Mouse (Mus musculus) thymus, adult 2 months (tissue): ENCODE measurements around the gene Clec2d. TPM values are rescaled to one million over a fixed set of nuclear protein-coding genes. Genes with fewer than 3 reads are reported as not detected.
A peak's percentile ranks its signal among the peaks of the same experiment; 100 is the strongest.

ENCODE experiments used
- DNase-seq: peaks from one replicate; pipeline ENCODE4 v3.0.0; 2021
- H3K27ac ChIP-seq: fragments of 200-500 bp; 2 replicates; pipeline ENCODE4 v1.5.1; 2012; ENCODE audit warnings: low read length, control low read depth; ENCODE audit not compliant: control insufficient read depth, insufficient read depth
- H3K27me3 ChIP-seq: fragments of 200-500 bp; 2 replicates; pipeline ENCODE4 v1.6.1; 2012; ENCODE audit warnings: mild to moderate bottlenecking, low read length, moderate library complexity, mixed read lengths; ENCODE audit not compliant: control insufficient read depth, insufficient read depth
- H3K36me3 ChIP-seq: fragments of 200-500 bp; 2 replicates; pipeline ENCODE4 v1.6.1; 2012; ENCODE audit warnings: mild to moderate bottlenecking, low read length, moderate library complexity; ENCODE audit not compliant: control insufficient read depth, insufficient read depth
- H3K4me1 ChIP-seq: fragments of 200-500 bp; replicated peaks from 2 replicates; pipeline ENCODE4 v1.6.1; 2012; ENCODE audit warnings: low read length; ENCODE audit not compliant: control insufficient read depth, insufficient read depth
- H3K4me3 ChIP-seq: fragments of 200-500 bp; 2 replicates; pipeline ENCODE4 v1.5.1; 2012; ENCODE audit warnings: mild to moderate bottlenecking, low read length, control low read depth, moderate library complexity; ENCODE audit not compliant: control insufficient read depth, insufficient read depth
- CTCF ChIP-seq: fragments of 200-500 bp; IDR thresholded peaks from 2 replicates; pipeline ENCODE4 v1.5.1; 2012; ENCODE audit warnings: mild to moderate bottlenecking, control low read depth, low read length, moderate library complexity, borderline replicate concordance; ENCODE audit not compliant: control insufficient read depth, poor library complexity, insufficient read depth; ENCODE audit errors: extremely low read depth
- POLR2A ChIP-seq: fragments of 200-500 bp; IDR thresholded peaks from 2 replicates; pipeline ENCODE4 v1.6.1; 2012; ENCODE audit warnings: mild to moderate bottlenecking, low read length, control low read depth, moderate library complexity; ENCODE audit not compliant: control insufficient read depth, poor library complexity, insufficient read depth; ENCODE audit errors: extremely low read depth
- WGBS: fragments of 180-500 bp; shearing (Covaris S2); methylation state at CpG from one replicate; pipeline ENCODE4 v1.1.7; 2018; 5-methylcytosine and 5-hydroxymethylcytosine counted together
- polyA plus RNA-seq: library from polyadenylated mRNA; depleted of rRNA; stranded (reverse); fragments of >200 nt; gene quantifications from 2 replicates; pipeline ENCODE4 v1.2.3, GENCODE M21; 2012; rRNA removed

Clec2d gene
- polyA plus RNA-seq, 1 experiment: 91.5 TPM

GRCm38 (mm10) chr6:129232005-129232841, 51.8 kb downstream of the Clec2d start:
- DNase-seq: no peak
- Histone ChIP-seq H3K4me3 (no peak overlapping the region), H3K27ac (peak overlapping the region; percentile 74; the same call in 1 of the 2 replicates), H3K27me3 (no peaks in the 10 kb centered on the region), H3K4me1 (peaks cover 47% of the 10 kb centered on the region), H3K36me3 (0 out of 2 replicates have a peak, but pooled peaks cover 4% of the 10 kb centered on the region)
- WGBS: 45% methylated on average over 5 of the region's 5 CpGs
- no peak for TF ChIP-seq POLR2A
- no peak for TF ChIP-seq CTCF

- H3K27me3 ChIP-seq: no peaks in the 10 kb centered on the region
- 0 out of 2 replicates have a peak, but pooled peaks cover 4% of the 10 kb centered on the region for H3K36me3 ChIP-seq
- WGBS: 2% methylated on average over 9 of the region's 9 CpGs
- no peak overlapping the region for H3K4me3 ChIP-seq
- H3K4me1 ChIP-seq: peaks cover 47% of the 10 kb centered on the region
- H3K27ac ChIP-seq: peak overlapping the region; percentile 99
- TF ChIP-seq POLR2A (no peak), CTCF (no peak)
- peak; percentile 62 for DNase-seq
Observed at GRCm38 (mm10) chr6:129232842-129233205, 52.4 kb downstream of the Clec2d start.

- TF ChIP-seq POLR2A: no peak
- TF ChIP-seq CTCF: no peak
- 23% methylated on average over 6 of the region's 6 CpGs for WGBS
- Histone ChIP-seq H3K36me3 (0 out of 2 replicates have a peak, but pooled peaks cover 4% of the 10 kb centered on the region), H3K4me3 (no peak overlapping the region), H3K27me3 (no peaks in the 10 kb centered on the region), H3K4me1 (peaks cover 47% of the 10 kb centered on the region), H3K27ac (peak overlapping the region; percentile 99)
- peak; percentile 30 for DNase-seq
Observed at GRCm38 (mm10) chr6:129233366-129233954, 53.0 kb downstream of the Clec2d start.

- H3K4me3 ChIP-seq: peak overlapping the region; percentile 12; the same call in 1 of the 2 replicates
- H3K36me3 ChIP-seq: 0 out of 2 replicates have a peak, but pooled peaks cover 4% of the 10 kb centered on the region
- no peak for TF ChIP-seq CTCF
- no peak for TF ChIP-seq POLR2A
- WGBS: 54% methylated on average over 18 of the region's 18 CpGs
- DNase-seq: no peak
- H3K27ac ChIP-seq: peak overlapping the region; percentile 99
- H3K27me3 ChIP-seq: no peaks in the 10 kb centered on the region
- H3K4me1 ChIP-seq: peaks cover 44% of the 10 kb centered on the region
Observed at GRCm38 (mm10) chr6:129233955-129234369, 53.5 kb downstream of the Clec2d start.

GRCm38 (mm10) chr6:129234456-129235360, 54.3 kb downstream of the Clec2d start:
- no peaks in the 10 kb centered on the region for H3K27me3 ChIP-seq
- 4% methylated on average over 6 of the region's 8 CpGs for WGBS
- TF ChIP-seq CTCF (no peak), POLR2A (no peak)
- peak; percentile 72 for DNase-seq
- peak overlapping the region; percentile 99 for H3K27ac ChIP-seq
- H3K4me3 ChIP-seq: peak overlapping the region; percentile 12; the same call in 1 of the 2 replicates
- 0 out of 2 replicates have a peak, but pooled peaks cover 4% of the 10 kb centered on the region for H3K36me3 ChIP-seq
- peaks cover 39% of the 10 kb centered on the region for H3K4me1 ChIP-seq

GRCm38 (mm10) chr6:129235855-129236461, 55.5 kb downstream of the Clec2d start:
- WGBS: 23% methylated on average over 5 of the region's 5 CpGs
- peak overlapping the region; percentile 99 for H3K27ac ChIP-seq
- no peak overlapping the region for H3K4me3 ChIP-seq
- H3K4me1 ChIP-seq: peaks cover 34% of the 10 kb centered on the region
- DNase-seq: peak; percentile 39
- H3K36me3 ChIP-seq: 0 out of 2 replicates have a peak, but pooled peaks cover 4% of the 10 kb centered on the region
- no peak for TF ChIP-seq CTCF
- TF ChIP-seq POLR2A: no peak
- no peaks in the 10 kb centered on the region for H3K27me3 ChIP-seq

Other genes starting within 250 kb of the Clec2d start
- gene Clec2g, start 246.2 kb upstream of the Clec2d start, polyA plus RNA-seq: 0.13 and 0.35 TPM in 2 replicates
- 0.64 and 1.0 TPM in 2 replicates for gene Klrb1f, start 134.7 kb upstream of the Clec2d start, polyA plus RNA-seq
- gene Clec2e, start 79.7 kb upstream of the Clec2d start, polyA plus RNA-seq: 0.15 TPM in 1 of 2 replicates, not detected in the other
- gene Cd69, start 94.8 kb downstream of the Clec2d start, polyA plus RNA-seq: 18.0 and 22.0 TPM in 2 replicates
- gene 4922502D21Rik, start 151.2 kb downstream of the Clec2d start, polyA plus RNA-seq: 0.10 and 0.15 TPM in 2 replicates
- gene Clec12a, start 162.1 kb downstream of the Clec2d start, polyA plus RNA-seq: 2.8 and 3.6 TPM in 2 replicates
- gene Clec12b, start 205.3 kb downstream of the Clec2d start, polyA plus RNA-seq: not detected in 2 replicates
- gene Clec1b, start 216.7 kb downstream of the Clec2d start, polyA plus RNA-seq: 1.3 and 1.4 TPM in 2 replicates
- 2.3 and 4.6 TPM in 2 replicates for gene Clec9a, start 228.2 kb downstream of the Clec2d start, polyA plus RNA-seq